Mouse (Mus musculus) lung, adult 2 months (tissue): Measurements from ENCODE around the gene Polr2g. TPM values are rescaled to one million over a fixed set of nuclear protein-coding genes. Genes with fewer than 3 reads are reported as not detected.

Experiments used
- DNase-seq: peaks from one replicate; pipeline ENCODE4 v3.0.0; 2022
- H3K4me1 ChIP-seq: fragments of 200-500 bp; 2 replicates; pipeline ENCODE4 v1.6.1; 2011; ENCODE audit warnings: low read length; ENCODE audit not compliant: control insufficient read depth, insufficient read depth
- H3K4me3 ChIP-seq: fragments of 200-500 bp; replicated peaks from 2 replicates; pipeline ENCODE3; 2011; ENCODE audit warnings: low read depth, mild to moderate bottlenecking, control low read depth, low read length; ENCODE audit errors: extremely low read depth
- CTCF ChIP-seq: fragments of 200-500 bp; IDR thresholded peaks from 2 replicates; pipeline ENCODE4 v1.5.1; 2011; ENCODE audit warnings: mild to moderate bottlenecking, low read length, control low read depth; ENCODE audit not compliant: insufficient read depth
- POLR2A ChIP-seq: fragments of 200-500 bp; IDR thresholded peaks from 2 replicates; pipeline ENCODE4 v1.6.1; 2011; ENCODE audit warnings: low read depth, mild to moderate bottlenecking, control low read depth, low read length, borderline replicate concordance; ENCODE audit errors: extremely low read depth
- WGBS: fragments of 180-500 bp; shearing (Covaris S2); methylation state at CpG from one replicate; pipeline ENCODE4 v1.1.7; 2018; 5-methylcytosine and 5-hydroxymethylcytosine counted together
- polyA plus RNA-seq: library from polyadenylated mRNA; depleted of rRNA; stranded (reverse); fragments of >200 nt; gene quantifications from 2 replicates; pipeline ENCODE4 v1.2.3, GENCODE M21; 2012; rRNA removed

The Polr2g gene
- polyA plus RNA-seq, 1 experiment: 42.5 TPM

GRCm38 (mm10) chr19:8747368-8747767 lies 51.0 kb downstream of the Polr2g start:
- WGBS: 70% methylated on average over 2 of the region's 2 CpGs

GRCm38 (mm10) chr19:8745382-8745781 lies 53.0 kb downstream of the Polr2g start:
- Histone ChIP-seq H3K4me3 (no peak overlapping the region), H3K4me1 (peaks cover 13% of the 10 kb centered on the region)
- WGBS: 89% methylated on average over 1 of the region's 1 CpGs
- no peak for DNase-seq
- TF ChIP-seq CTCF (no peak), POLR2A (no peak)

More at GRCm38 (mm10) chr19:8747368-8747767, 51.0 kb downstream of the Polr2g start:
- H3K4me3 ChIP-seq: no peak overlapping the region
- peaks cover 8% of the 10 kb centered on the region for H3K4me1 ChIP-seq
- TF ChIP-seq CTCF: no peak
- TF ChIP-seq POLR2A: no peak
- no peak for DNase-seq

Other genes starting within 250 kb of the Polr2g start
- gene Slc22a8, start 207.3 kb downstream of the Polr2g start, polyA plus RNA-seq: 0.07 TPM in 1 of 2 replicates, not detected in the other
- not detected in 2 replicates for gene Slc22a6, start 180.5 kb downstream of the Polr2g start, polyA plus RNA-seq
- 0.89 and 1.7 TPM in 2 replicates for gene Chrm1, start 134.8 kb downstream of the Polr2g start, polyA plus RNA-seq
- gene Slc3a2, start 75.2 kb downstream of the Polr2g start, polyA plus RNA-seq: 263 and 265 TPM in 2 replicates
- gene Wdr74, start 62.8 kb downstream of the Polr2g start, polyA plus RNA-seq: 19.5 and 21.3 TPM in 2 replicates
- not detected in 2 replicates for gene 1700092M07Rik, start 57.9 kb downstream of the Polr2g start, polyA plus RNA-seq
- 79.0 and 88.0 TPM in 2 replicates for gene Stx5a, start 57.2 kb downstream of the Polr2g start, polyA plus RNA-seq
- gene Nxf1, start 41.5 kb downstream of the Polr2g start, polyA plus RNA-seq: 61.4 and 85.3 TPM in 2 replicates
- 188 and 217 TPM in 2 replicates for gene Tmem223, start 27.6 kb downstream of the Polr2g start, polyA plus RNA-seq
- 88.7 and 103 TPM in 2 replicates for gene Tmem179b, start 24.1 kb downstream of the Polr2g start, polyA plus RNA-seq
- gene Taf6l, start 12.2 kb downstream of the Polr2g start, polyA plus RNA-seq: 8.6 and 9.0 TPM in 2 replicates
- 1.9 and 2.3 TPM in 2 replicates for gene Zbtb3, start 4.0 kb upstream of the Polr2g start, polyA plus RNA-seq
- gene Ttc9c, start 20.8 kb upstream of the Polr2g start, polyA plus RNA-seq: 8.5 and 12.8 TPM in 2 replicates
- gene Hnrnpul2, start 21.4 kb upstream of the Polr2g start, polyA plus RNA-seq: 25.4 and 28.0 TPM in 2 replicates
- not detected in 2 replicates for gene AC129217.1, start 31.2 kb upstream of the Polr2g start, polyA plus RNA-seq
- gene Bscl2, start 38.9 kb upstream of the Polr2g start, polyA plus RNA-seq: 140 and 164 TPM in 2 replicates
- 0.11 and 0.19 TPM in 2 replicates for gene Gng3, start 40.6 kb upstream of the Polr2g start, polyA plus RNA-seq
- 2.1 and 3.4 TPM in 2 replicates for gene Lrrn4cl, start 52.2 kb upstream of the Polr2g start, polyA plus RNA-seq
- 84.2 and 101 TPM in 2 replicates for gene Ubxn1, start 72.9 kb upstream of the Polr2g start, polyA plus RNA-seq
- gene Uqcc3, start 82.3 kb upstream of the Polr2g start, polyA plus RNA-seq: 26.2 and 37.6 TPM in 2 replicates
- 0.58 and 1.7 TPM in 2 replicates for gene Lbhd1, start 85.2 kb upstream of the Polr2g start, polyA plus RNA-seq
- gene Gm49403, start 85.4 kb upstream of the Polr2g start, polyA plus RNA-seq: not detected in 2 replicates
- 11.8 and 15.4 TPM in 2 replicates for gene 1810009A15Rik, start 90.3 kb upstream of the Polr2g start, polyA plus RNA-seq
- not detected in 2 replicates for gene Gm49416, start 90.3 kb upstream of the Polr2g start, polyA plus RNA-seq
- 18.5 and 22.2 TPM in 2 replicates for gene Ints5, start 94.4 kb upstream of the Polr2g start, polyA plus RNA-seq
- gene Ganab, start 99.5 kb upstream of the Polr2g start, polyA plus RNA-seq: 83.8 and 124 TPM in 2 replicates
- gene B3gat3, start 121.8 kb upstream of the Polr2g start, polyA plus RNA-seq: 92.3 and 107 TPM in 2 replicates
- gene Rom1, start 130.8 kb upstream of the Polr2g start, polyA plus RNA-seq: 11.3 and 14.1 TPM in 2 replicates
- 50.5 and 65.5 TPM in 2 replicates for gene Eml3, start 131.0 kb upstream of the Polr2g start, polyA plus RNA-seq
- gene Mta2, start 143.3 kb upstream of the Polr2g start, polyA plus RNA-seq: 20.0 and 26.9 TPM in 2 replicates
- 14.9 and 17.9 TPM in 2 replicates for gene Tut1, start 155.3 kb upstream of the Polr2g start, polyA plus RNA-seq
- gene Eef1g, start 168.5 kb upstream of the Polr2g start, polyA plus RNA-seq: 121 and 206 TPM in 2 replicates
- gene Ahnak, start 190.7 kb upstream of the Polr2g start, polyA plus RNA-seq: 56.3 and 84.7 TPM in 2 replicates